Mouse (Mus musculus) liver, embryonic 14.5 days (tissue): ENCODE data around the gene Chrm5. TPM values are rescaled to one million over a fixed set of nuclear protein-coding genes. Genes with fewer than 3 reads are reported as not detected.

Experiments
- ATAC-seq: fragments of 200-750 bp; cut with Nextera tagmentation; 2 replicates; pipeline ENCODE4 v1.8.0; 2017; ENCODE audit warnings: moderate number of reproducible peaks, mild to moderate bottlenecking, moderate library complexity; ENCODE audit not compliant: insufficient read depth
- DNase-seq, 3 experiments: peaks; one replicate each; pipeline ENCODE4 v3.0.0-alpha.2; 2012 to 2013; ENCODE audit warnings: low read depth in 3 of 3, low spot score in 3 of 3
- H3K27ac ChIP-seq: fragments of 300-500 bp; sonication (generic); 2 replicates; pipeline ENCODE4 v1.5.1; 2014; ENCODE audit warnings: moderate library complexity, mild to moderate bottlenecking, control low read depth, inconsistent platforms
- H3K27me3 ChIP-seq: fragments of 300-500 bp; sonication (generic); 2 replicates; pipeline ENCODE4 v1.6.1; 2014; ENCODE audit warnings: mild to moderate bottlenecking, low read length, moderate library complexity; ENCODE audit not compliant: control insufficient read depth, insufficient read depth
- H3K36me3 ChIP-seq: fragments of 300-500 bp; sonication (generic); replicated peaks from 2 replicates; pipeline ENCODE4 v1.6.1; 2014; ENCODE audit warnings: low read depth; ENCODE audit not compliant: control insufficient read depth, insufficient read depth
- H3K4me1 ChIP-seq, 2 experiments: fragments of 200-500 bp in 1 of 2; fragments of 300-500 bp in 1 of 2; sonication (generic) in 1 of 2; replicated peaks; 2 replicates each; pipeline ENCODE4 v1.6.1; 2012 to 2014; ENCODE audit warnings: antibody characterized with exemption in 1 of 2, inconsistent platforms in 1 of 2, low read length in 1 of 2; ENCODE audit not compliant: control insufficient read depth in 2 of 2, insufficient read depth in 2 of 2
- H3K4me2 ChIP-seq: fragments of 300-500 bp; sonication (generic); 2 replicates; pipeline ENCODE4 v1.6.1; 2014; ENCODE audit warnings: low read depth, mild to moderate bottlenecking, control low read depth, moderate library complexity
- H3K4me3 ChIP-seq, 2 experiments: fragments of 200-500 bp in 1 of 2; fragments of 300-500 bp in 1 of 2; sonication (generic) in 1 of 2; 2 replicates each; pipeline ENCODE4 v1.5.1; 2012 to 2014; ENCODE audit warnings: low read depth in 2 of 2, low read length in 2 of 2, mild to moderate bottlenecking in 2 of 2, control low read depth in 1 of 2, inconsistent platforms in 1 of 2, moderate library complexity in 1 of 2; ENCODE audit not compliant: insufficient read depth in 1 of 2
- H3K9ac ChIP-seq: fragments of 300-500 bp; sonication (generic); replicated peaks from 2 replicates; pipeline ENCODE4 v1.6.1; 2014; ENCODE audit warnings: mild to moderate bottlenecking, control low read depth, moderate library complexity
- H3K9me3 ChIP-seq: fragments of 300-500 bp; sonication (generic); 2 replicates; pipeline ENCODE4 v1.6.1; 2016; ENCODE audit warnings: low read length, mixed read lengths; ENCODE audit not compliant: control insufficient read depth
- CTCF ChIP-seq: IDR thresholded peaks from 2 replicates; pipeline ENCODE4 v1.5.1; 2016; ENCODE audit warnings: antibody characterized with exemption, low read depth, control low read depth
- EP300 ChIP-seq: IDR thresholded peaks from 2 replicates; pipeline ENCODE4 v1.6.1; 2016; ENCODE audit warnings: antibody characterized with exemption, low read depth
- WGBS: fragments of 180-500 bp; shearing (Covaris S2); extraction: QIAGEN DNeasy Blood & Tissue Kit; methylation state at CpG from one replicate; pipeline ENCODE4 v1.1.7; 2014; ENCODE audit not compliant: insufficient replicate concordance; 5-methylcytosine and 5-hydroxymethylcytosine counted together
- polyA plus RNA-seq, 2 experiments: library from polyadenylated mRNA; depleted of rRNA in 1 of 2; stranded (reverse) in 1 of 2; unstranded in 1 of 2; fragments of >200 nt; fragmentation: Nextera tagmentation in 1 of 2; extraction: Ambion mirVana in 1 of 2; gene quantifications; 2 replicates each; pipeline versions ENCODE4 v1.2.1 to v1.2.3; 2012 to 2014

Gene Chrm5
- polyA plus RNA-seq, 2 experiments, result not detected

DNA sequence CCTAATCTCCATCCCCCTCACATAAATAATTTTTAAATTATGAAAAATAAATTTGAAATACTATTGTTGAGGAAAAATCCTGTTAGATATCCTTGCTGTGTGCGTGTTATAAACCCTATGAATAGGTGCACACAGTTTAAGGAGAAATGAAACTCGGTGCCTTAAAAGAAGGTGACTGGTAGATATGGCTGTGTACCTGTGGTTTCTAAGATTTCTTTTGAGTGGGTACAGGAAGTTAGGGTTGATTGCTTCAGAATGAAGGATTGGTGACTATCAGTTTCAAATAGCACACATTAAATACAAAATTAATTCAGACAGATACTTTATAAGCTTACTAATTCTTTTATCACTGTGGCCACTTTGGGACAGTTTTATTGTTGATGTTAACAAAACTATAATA lies 43.0 kb downstream of the Chrm5 start:
- Histone ChIP-seq H3K27me3 (no peaks in the 10 kb centered on the region), H3K36me3 (no peaks in the 10 kb centered on the region), H3K4me3 (no peak overlapping the region), H3K27ac (no peak overlapping the region), H3K9me3 (no peaks in the 10 kb centered on the region), H3K4me1 (no peaks in the 10 kb centered on the region; a peak in 2 of 4 replicates), H3K9ac (no peak overlapping the region), H3K4me2 (no peak overlapping the region)
- WGBS, result 65% methylated on average over 2 of the region's 2 CpGs
- DNase-seq (no peak), ATAC-seq (no peak)
- TF ChIP-seq CTCF (no peak), EP300 (no peak)

DNA sequence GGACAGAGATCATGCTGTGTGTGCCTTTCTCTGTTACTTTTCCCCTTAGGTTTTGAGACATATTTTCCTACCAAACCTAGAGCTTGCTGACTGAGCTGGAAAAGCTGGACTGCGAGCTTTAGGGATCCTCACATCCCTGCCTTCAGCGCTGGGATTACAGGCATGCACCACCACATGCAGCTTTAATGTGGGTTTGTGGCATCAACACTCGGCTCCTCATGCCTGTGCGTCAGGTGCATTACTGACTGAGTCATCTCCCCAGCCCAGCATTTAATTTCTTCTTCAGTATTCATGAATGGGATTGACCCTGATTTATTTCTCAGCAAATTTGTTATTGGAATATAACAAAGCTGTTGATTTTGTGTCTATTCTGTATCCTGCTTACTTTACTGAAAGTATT lies 44.3 kb downstream of the Chrm5 start:
- no peak overlapping the region for H3K4me3 ChIP-seq
- TF ChIP-seq CTCF (no peak), EP300 (no peak)
- 63% methylated on average over 4 of the region's 4 CpGs for WGBS
- ATAC-seq (no peak), DNase-seq (no peak)
- H3K36me3 ChIP-seq, result no peaks in the 10 kb centered on the region
- H3K9ac ChIP-seq, result no peak overlapping the region
- H3K9me3 ChIP-seq, result no peaks in the 10 kb centered on the region
- H3K4me2 ChIP-seq, result no peak overlapping the region
- H3K4me1 ChIP-seq, result no peaks in the 10 kb centered on the region; a peak in 2 of 4 replicates
- H3K27me3 ChIP-seq, result no peaks in the 10 kb centered on the region
- no peak overlapping the region for H3K27ac ChIP-seq

DNA sequence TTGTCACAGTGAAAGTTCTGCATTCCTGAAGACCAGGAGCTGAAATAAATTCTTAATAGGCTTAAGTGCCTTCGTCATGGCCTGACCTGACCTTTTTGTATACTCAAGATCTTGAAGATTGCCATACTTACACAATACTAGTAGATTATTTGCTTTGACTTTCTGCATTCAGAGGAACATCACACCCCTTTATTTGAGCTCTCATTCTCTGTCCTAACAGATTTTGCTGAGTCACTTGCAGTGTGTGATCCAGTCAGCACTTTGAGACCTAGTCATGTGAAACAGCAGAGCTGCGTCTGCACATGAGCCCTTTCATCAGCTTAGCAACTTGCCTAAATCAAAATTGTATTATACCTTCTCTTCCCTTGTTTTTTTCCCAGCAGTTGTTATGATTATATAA lies 47.2 kb downstream of the Chrm5 start:
- Histone ChIP-seq H3K9ac (no peak overlapping the region), H3K4me2 (no peak overlapping the region), H3K27ac (no peak overlapping the region), H3K9me3 (no peaks in the 10 kb centered on the region), H3K4me1 (no peaks in the 10 kb centered on the region; a peak in 2 of 4 replicates), H3K27me3 (no peaks in the 10 kb centered on the region), H3K36me3 (no peaks in the 10 kb centered on the region), H3K4me3 (no peak overlapping the region)
- 0 out of 2 replicates have a peak, but pooled peaks have one; percentile 37 for ATAC-seq
- TF ChIP-seq CTCF (no peak), EP300 (no peak)
- peak; percentile 30 to 38 (median 33) for DNase-seq
- WGBS, result 48% methylated on average over 2 of the region's 2 CpGs

DNA sequence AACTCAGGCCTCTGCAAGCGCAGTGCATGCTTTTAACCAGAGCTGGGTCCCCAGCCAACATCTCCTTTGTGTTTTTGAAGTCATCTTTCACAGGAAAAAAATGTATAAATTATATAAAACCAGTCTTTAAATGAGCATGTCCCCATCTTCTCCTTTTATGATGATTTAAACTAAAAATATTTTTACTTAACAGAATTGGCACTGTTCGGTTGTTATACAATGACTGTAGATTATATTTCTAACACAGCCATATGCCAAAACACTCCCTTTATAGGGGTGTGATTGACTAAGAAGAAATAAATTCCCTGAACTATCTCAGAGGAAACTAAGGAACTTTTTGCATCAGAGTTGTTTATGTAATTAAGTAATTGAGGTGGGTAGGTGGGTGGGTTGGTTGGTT lies 48.0 kb downstream of the Chrm5 start:
- DNase-seq, result no peak
- no peak for ATAC-seq
- 66% methylated on average over 2 of the region's 2 CpGs for WGBS
- H3K4me2 ChIP-seq, result no peak overlapping the region
- H3K27ac ChIP-seq, result no peak overlapping the region
- H3K9ac ChIP-seq, result no peak overlapping the region
- H3K4me1 ChIP-seq, result no peaks in the 10 kb centered on the region; a peak in 2 of 4 replicates
- no peak overlapping the region for H3K4me3 ChIP-seq
- H3K36me3 ChIP-seq, result no peaks in the 10 kb centered on the region
- H3K27me3 ChIP-seq, result no peaks in the 10 kb centered on the region
- no peak for TF ChIP-seq EP300
- TF ChIP-seq CTCF, result no peak
- H3K9me3 ChIP-seq, result no peaks in the 10 kb centered on the region

DNA sequence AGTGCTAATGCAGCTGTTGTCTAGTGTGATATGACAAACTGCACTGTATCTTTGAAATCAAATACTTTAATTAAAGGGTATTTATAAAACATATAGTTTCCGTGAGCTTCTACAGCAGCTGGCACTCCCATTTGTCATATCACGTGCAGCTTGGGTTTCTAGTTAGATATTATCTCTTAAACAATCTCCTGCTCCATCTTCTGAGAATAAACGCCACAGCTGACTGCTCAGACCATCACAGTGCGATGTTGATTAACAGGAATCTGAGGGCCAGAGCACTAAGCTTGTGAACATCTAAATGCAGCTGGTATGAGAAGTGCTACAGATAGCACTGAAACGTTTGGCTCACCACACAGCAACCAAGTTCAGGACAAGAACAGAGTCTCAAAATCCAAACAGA lies 50.2 kb downstream of the Chrm5 start:
- H3K27me3 ChIP-seq, result no peaks in the 10 kb centered on the region
- no peak overlapping the region for H3K4me3 ChIP-seq
- no peak overlapping the region for H3K4me2 ChIP-seq
- H3K9me3 ChIP-seq, result no peaks in the 10 kb centered on the region
- H3K27ac ChIP-seq, result no peak overlapping the region
- no peak for DNase-seq
- no peak for ATAC-seq
- H3K4me1 ChIP-seq, result peaks cover 0 to 2% of the 10 kb centered on the region in 2 experiments; a peak in 2 of 4 replicates
- no peaks in the 10 kb centered on the region for H3K36me3 ChIP-seq
- TF ChIP-seq CTCF (no peak), EP300 (no peak)
- no peak overlapping the region for H3K9ac ChIP-seq
- 40% methylated on average over 5 of the region's 5 CpGs for WGBS
